Mouse (Mus musculus): ENCODE measurements around the gene Spred1. TPM values are rescaled to one million over a fixed set of nuclear protein-coding genes. Genes with fewer than 3 reads are reported as not detected.

The Spred1 gene
- polyA plus RNA-seq, 1 experiment from 2014 or later: 23.4 TPM

DNA sequence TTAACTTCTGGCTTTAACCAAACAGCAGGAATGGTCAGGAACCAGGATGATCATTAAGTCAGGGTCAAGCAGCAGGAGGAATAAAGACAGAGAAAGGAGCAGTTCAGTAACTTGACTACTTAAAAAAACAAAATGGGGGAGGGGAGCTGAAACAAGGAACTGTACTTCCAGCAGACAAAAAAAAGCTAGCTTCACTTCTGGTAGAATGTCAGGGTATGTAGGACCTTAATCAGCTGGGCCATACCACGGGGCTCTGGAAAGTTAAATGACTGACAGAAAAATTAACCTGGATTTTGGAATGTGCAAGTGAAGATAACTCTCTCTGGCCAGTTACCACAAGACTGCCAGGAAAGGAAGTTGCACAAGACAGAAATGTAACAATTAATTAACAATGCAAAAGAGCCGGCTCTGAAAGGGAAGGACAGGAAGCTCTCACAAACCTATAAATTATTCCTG lies 28.2 kb upstream of the Spred1 start:
- H3K27me3 ChIP-seq (ENCODE audit: control insufficient read depth, insufficient read depth, low read length): no peaks in the 10 kb centered on the region
- no peaks in the 10 kb centered on the region for H3K36me3 ChIP-seq (replicated peaks; ENCODE audit: control insufficient read depth, insufficient read depth)
- H3K4me1 ChIP-seq (replicated peaks; ENCODE audit: control insufficient read depth, insufficient read depth, low read length): no peaks in the 10 kb centered on the region
- no peaks in the 10 kb centered on the region for H3K9me3 ChIP-seq (ENCODE audit: control insufficient read depth, low read length)
- H3K27ac ChIP-seq: no peak overlapping the region
- DNase-seq (ENCODE audit: low spot score) (no peak), ATAC-seq (ENCODE audit: low FRiP score) (no peak)
- H3K9ac ChIP-seq: no peak overlapping the region
- H3K4me3 ChIP-seq (replicated peaks; ENCODE audit: low read length): no peak overlapping the region
- no peak overlapping the region for H3K4me2 ChIP-seq (replicated peaks)
- WGBS: 64% methylated on average over 2 of the region's 2 CpGs

DNA sequence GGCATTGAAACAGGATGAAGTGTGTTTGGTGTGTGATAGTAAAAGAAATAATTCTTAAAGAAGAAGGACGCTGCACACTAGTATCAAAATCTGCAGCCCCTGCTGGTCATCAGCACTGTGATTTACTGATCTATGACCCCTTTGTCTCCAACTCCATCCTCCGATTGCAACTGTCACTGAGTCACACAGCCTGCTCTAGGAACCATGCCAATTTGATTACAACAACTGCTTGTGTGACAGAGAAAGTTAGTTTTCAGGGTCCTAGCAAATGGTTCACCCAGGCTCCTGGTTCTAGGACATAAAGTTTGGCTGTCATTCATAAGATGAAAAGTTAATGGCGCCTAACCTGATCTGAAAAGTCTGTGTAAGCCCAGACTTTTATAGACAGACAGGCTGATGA lies 25.7 kb upstream of the Spred1 start:
- Histone ChIP-seq H3K4me1 (replicated peaks; ENCODE audit: control insufficient read depth, insufficient read depth, low read length) (no peaks in the 10 kb centered on the region), H3K4me3 (replicated peaks; ENCODE audit: low read length) (no peak overlapping the region), H3K4me2 (replicated peaks) (no peak overlapping the region), H3K27ac (no peak overlapping the region), H3K27me3 (ENCODE audit: control insufficient read depth, insufficient read depth, low read length) (no peaks in the 10 kb centered on the region), H3K9me3 (ENCODE audit: control insufficient read depth, low read length) (no peaks in the 10 kb centered on the region), H3K36me3 (replicated peaks; ENCODE audit: control insufficient read depth, insufficient read depth) (no peaks in the 10 kb centered on the region), H3K9ac (no peak overlapping the region)
- DNase-seq (ENCODE audit: low spot score) (no peak), ATAC-seq (ENCODE audit: low FRiP score) (no peak)
- WGBS: 53% methylated on average over 3 of the region's 3 CpGs

DNA sequence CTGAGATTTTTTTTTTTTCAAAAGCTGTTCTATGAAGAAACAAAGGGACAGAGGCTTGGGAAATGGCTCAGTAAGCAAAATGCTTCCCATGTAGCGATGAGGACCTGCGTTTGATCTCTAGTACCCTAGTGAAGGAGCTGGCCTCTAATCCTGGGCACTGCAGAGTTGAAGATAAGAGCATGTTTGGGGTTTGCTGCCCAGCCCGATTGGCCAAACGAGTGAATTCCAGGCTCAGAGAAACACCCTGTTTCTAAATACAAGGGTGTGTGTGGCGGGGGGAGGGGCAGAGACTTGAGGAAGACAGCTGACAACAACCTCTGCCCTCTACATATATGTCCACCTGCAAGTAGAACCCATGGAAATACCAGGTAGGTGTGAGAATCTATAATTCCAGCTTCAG lies 23.9 kb upstream of the Spred1 start:
- no peaks in the 10 kb centered on the region for H3K9me3 ChIP-seq (ENCODE audit: control insufficient read depth, low read length)
- H3K27ac ChIP-seq: no peak overlapping the region
- DNase-seq (ENCODE audit: low spot score) (no peak), ATAC-seq (ENCODE audit: low FRiP score) (no peak)
- no peak overlapping the region for H3K4me3 ChIP-seq (replicated peaks; ENCODE audit: low read length)
- H3K9ac ChIP-seq: no peak overlapping the region
- no peak overlapping the region for H3K4me2 ChIP-seq (replicated peaks)
- H3K4me1 ChIP-seq (replicated peaks; ENCODE audit: control insufficient read depth, insufficient read depth, low read length): no peaks in the 10 kb centered on the region
- no peaks in the 10 kb centered on the region for H3K36me3 ChIP-seq (replicated peaks; ENCODE audit: control insufficient read depth, insufficient read depth)
- no peaks in the 10 kb centered on the region for H3K27me3 ChIP-seq (ENCODE audit: control insufficient read depth, insufficient read depth, low read length)
- 76% methylated on average over 5 of the region's 5 CpGs for WGBS

DNA sequence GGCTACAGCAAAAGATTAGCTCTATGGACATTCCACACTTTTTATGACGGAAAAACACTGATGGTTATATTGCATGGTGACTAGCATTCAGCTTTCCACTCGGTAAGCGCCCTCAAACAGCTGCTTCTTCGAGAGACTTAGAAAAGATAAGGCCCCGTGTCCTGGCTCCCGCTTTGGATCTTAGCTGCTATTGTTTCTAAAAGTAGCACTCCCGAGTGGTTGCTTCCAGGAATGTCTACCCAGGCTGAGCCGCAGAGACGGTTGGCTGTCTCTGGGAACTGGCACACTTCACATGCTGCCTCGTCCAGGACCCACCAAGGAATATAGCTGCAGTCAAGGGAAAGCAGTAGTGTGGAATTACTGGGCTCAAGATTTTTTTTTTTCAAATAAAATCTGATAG lies 21.9 kb upstream of the Spred1 start:
- Histone ChIP-seq H3K27me3 (ENCODE audit: control insufficient read depth, insufficient read depth, low read length) (no peaks in the 10 kb centered on the region), H3K9me3 (ENCODE audit: control insufficient read depth, low read length) (no peaks in the 10 kb centered on the region), H3K27ac (no peak overlapping the region), H3K36me3 (replicated peaks; ENCODE audit: control insufficient read depth, insufficient read depth) (no peaks in the 10 kb centered on the region), H3K4me2 (replicated peaks) (no peak overlapping the region), H3K4me3 (replicated peaks; ENCODE audit: low read length) (no peak overlapping the region), H3K4me1 (replicated peaks; ENCODE audit: control insufficient read depth, insufficient read depth, low read length) (no peaks in the 10 kb centered on the region), H3K9ac (no peak overlapping the region)
- no peak for DNase-seq (ENCODE audit: low spot score)
- no peak for ATAC-seq (ENCODE audit: low FRiP score)
- WGBS: 49% methylated on average over 10 of the region's 10 CpGs

DNA sequence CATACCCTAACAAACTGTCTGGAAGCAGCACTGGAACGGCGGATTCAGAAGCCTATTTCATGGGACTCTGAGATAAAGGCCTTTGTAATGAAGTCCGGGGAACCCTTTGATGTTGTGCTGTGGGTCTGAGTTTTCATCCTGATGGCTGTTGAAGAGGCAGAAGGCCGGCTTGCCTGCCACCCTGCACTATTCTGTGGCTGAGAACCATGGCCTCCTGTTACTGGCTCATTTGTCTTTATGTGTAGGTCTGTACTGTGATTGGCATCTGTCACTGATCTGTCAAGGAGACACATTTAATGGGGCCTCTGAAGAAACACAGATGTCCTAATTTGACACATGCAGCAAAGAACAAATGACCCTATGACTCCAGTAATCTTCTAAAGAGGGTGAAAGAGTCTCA lies 17.7 kb upstream of the Spred1 start:
- no peak overlapping the region for H3K4me3 ChIP-seq (replicated peaks; ENCODE audit: low read length)
- no peaks in the 10 kb centered on the region for H3K36me3 ChIP-seq (replicated peaks; ENCODE audit: control insufficient read depth, insufficient read depth)
- ATAC-seq (ENCODE audit: low FRiP score) (no peak), DNase-seq (ENCODE audit: low spot score) (no peak)
- H3K9me3 ChIP-seq (ENCODE audit: control insufficient read depth, low read length): no peaks in the 10 kb centered on the region
- no peak overlapping the region for H3K4me2 ChIP-seq (replicated peaks)
- H3K4me1 ChIP-seq (replicated peaks; ENCODE audit: control insufficient read depth, insufficient read depth, low read length): no peaks in the 10 kb centered on the region
- 8% methylated on average over 4 of the region's 4 CpGs for WGBS
- H3K27me3 ChIP-seq (ENCODE audit: control insufficient read depth, insufficient read depth, low read length): no peaks in the 10 kb centered on the region
- no peak overlapping the region for H3K27ac ChIP-seq
- H3K9ac ChIP-seq: no peak overlapping the region

DNA sequence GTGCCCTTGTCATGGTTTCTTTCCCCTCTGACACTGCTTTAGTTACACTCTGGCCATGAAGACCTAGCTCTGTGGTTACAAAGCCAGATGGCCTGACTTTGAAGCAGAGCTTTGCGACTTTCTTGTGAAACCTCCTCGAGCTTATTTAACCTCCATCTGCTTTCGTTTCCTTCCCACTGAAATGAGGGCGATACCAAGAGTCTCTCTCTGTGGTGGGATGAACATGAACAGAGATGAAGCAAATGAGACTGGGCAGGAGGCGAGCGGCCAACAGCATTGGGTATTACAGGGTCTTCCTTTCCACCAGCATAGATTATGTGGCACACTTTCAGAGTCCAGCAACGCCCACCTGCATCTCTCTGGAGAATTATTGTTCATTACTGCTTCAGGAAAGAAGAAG lies 15.8 kb upstream of the Spred1 start:
- no peak overlapping the region for H3K27ac ChIP-seq
- no peaks in the 10 kb centered on the region for H3K27me3 ChIP-seq (ENCODE audit: control insufficient read depth, insufficient read depth, low read length)
- H3K4me2 ChIP-seq (replicated peaks): no peak overlapping the region
- 78% methylated on average over 7 of the region's 7 CpGs for WGBS
- H3K9me3 ChIP-seq (ENCODE audit: control insufficient read depth, low read length): no peaks in the 10 kb centered on the region
- ATAC-seq (ENCODE audit: low FRiP score) (no peak), DNase-seq (ENCODE audit: low spot score) (no peak)
- H3K4me1 ChIP-seq (replicated peaks; ENCODE audit: control insufficient read depth, insufficient read depth, low read length): no peaks in the 10 kb centered on the region
- no peaks in the 10 kb centered on the region for H3K36me3 ChIP-seq (replicated peaks; ENCODE audit: control insufficient read depth, insufficient read depth)
- no peak overlapping the region for H3K4me3 ChIP-seq (replicated peaks; ENCODE audit: low read length)
- H3K9ac ChIP-seq: no peak overlapping the region

DNA sequence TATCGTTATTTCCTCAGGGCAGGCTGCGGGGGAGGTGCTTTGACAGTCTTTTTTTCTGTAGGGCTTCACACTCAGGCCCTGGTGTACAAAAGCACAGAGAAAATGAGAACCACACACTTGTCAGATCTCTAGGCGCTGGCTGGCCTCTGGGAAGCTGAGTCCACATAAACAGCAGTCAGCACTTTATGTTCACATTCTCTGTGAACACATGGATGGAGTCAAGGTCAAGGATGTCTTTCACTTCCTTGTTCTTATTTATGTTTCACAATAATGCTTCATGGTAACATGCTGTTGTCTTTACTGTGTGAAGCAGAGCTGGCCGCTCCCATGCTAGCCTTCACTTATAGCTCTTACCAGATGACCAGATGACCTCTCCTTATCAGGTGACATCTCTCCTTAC lies 13.1 kb upstream of the Spred1 start:
- Histone ChIP-seq H3K27me3 (ENCODE audit: control insufficient read depth, insufficient read depth, low read length) (no peaks in the 10 kb centered on the region), H3K27ac (no peak overlapping the region), H3K4me2 (replicated peaks) (no peak overlapping the region), H3K36me3 (replicated peaks; ENCODE audit: control insufficient read depth, insufficient read depth) (no peaks in the 10 kb centered on the region), H3K4me1 (replicated peaks; ENCODE audit: control insufficient read depth, insufficient read depth, low read length) (no peaks in the 10 kb centered on the region), H3K9ac (no peak overlapping the region), H3K9me3 (ENCODE audit: control insufficient read depth, low read length) (no peaks in the 10 kb centered on the region), H3K4me3 (replicated peaks; ENCODE audit: low read length) (no peak overlapping the region)
- DNase-seq (ENCODE audit: low spot score) (no peak), ATAC-seq (ENCODE audit: low FRiP score) (no peak)
- WGBS: 51% methylated on average over 4 of the region's 4 CpGs

DNA sequence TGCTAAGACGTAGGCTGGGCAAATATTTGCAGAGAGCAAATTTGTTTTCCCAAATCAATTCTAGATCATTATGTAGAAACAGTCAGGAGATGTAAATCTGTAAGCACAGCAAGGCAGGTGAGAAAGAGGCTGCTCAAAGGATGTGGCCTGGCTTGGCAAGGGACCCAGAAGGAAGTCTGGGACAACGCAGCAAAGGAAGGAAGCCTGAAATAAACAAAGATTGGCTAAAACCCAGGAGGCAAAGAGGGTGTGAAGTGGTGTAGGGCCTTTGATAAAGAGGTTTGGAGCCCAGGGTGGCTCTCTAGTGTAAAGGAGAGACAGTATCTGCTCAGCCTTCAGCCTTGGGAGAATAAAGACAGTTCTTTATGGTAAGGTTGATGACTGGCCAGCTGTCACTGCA lies 11.9 kb upstream of the Spred1 start:
- no peak overlapping the region for H3K9ac ChIP-seq
- H3K27ac ChIP-seq: no peak overlapping the region
- DNase-seq (ENCODE audit: low spot score) (no peak), ATAC-seq (ENCODE audit: low FRiP score) (no peak)
- no peak overlapping the region for H3K4me3 ChIP-seq (replicated peaks; ENCODE audit: low read length)
- H3K36me3 ChIP-seq (replicated peaks; ENCODE audit: control insufficient read depth, insufficient read depth): no peaks in the 10 kb centered on the region
- H3K9me3 ChIP-seq (ENCODE audit: control insufficient read depth, low read length): no peaks in the 10 kb centered on the region
- no peaks in the 10 kb centered on the region for H3K27me3 ChIP-seq (ENCODE audit: control insufficient read depth, insufficient read depth, low read length)
- WGBS: 86% methylated on average over 2 of the region's 2 CpGs
- H3K4me1 ChIP-seq (replicated peaks; ENCODE audit: control insufficient read depth, insufficient read depth, low read length): no peaks in the 10 kb centered on the region
- no peak overlapping the region for H3K4me2 ChIP-seq (replicated peaks)

DNA sequence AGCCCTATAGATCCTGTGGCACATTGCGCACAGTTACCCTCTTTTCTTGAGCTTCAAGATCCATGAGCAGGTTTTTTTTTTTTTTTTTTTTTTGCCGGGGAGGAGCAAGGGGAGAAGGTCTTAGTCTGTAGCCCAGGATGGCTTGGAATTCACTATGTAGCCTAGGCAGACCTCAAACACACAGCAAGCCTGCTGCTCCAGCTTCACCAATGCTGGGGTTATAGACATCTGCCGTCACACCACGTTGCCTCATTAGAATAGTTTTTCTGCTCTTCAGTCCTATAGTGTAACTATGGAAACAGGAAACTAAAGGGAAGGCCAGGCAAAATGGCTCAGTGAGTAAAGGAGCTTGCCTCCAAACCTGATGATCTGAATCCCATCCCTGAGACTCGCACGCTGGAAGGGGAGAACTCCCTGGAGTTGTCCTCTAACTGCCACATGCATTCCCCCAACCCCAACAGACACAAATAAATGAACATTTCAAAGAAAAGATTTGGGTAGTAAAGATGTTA lies 10.8 kb upstream of the Spred1 start:
- H3K27ac ChIP-seq: no peak overlapping the region
- no peak for ATAC-seq (ENCODE audit: low FRiP score)
- H3K9me3 ChIP-seq (ENCODE audit: control insufficient read depth, low read length): no peaks in the 10 kb centered on the region
- DNase-seq (ENCODE audit: low spot score): no peak
- no peaks in the 10 kb centered on the region for H3K36me3 ChIP-seq (replicated peaks; ENCODE audit: control insufficient read depth, insufficient read depth)
- H3K4me2 ChIP-seq (replicated peaks): no peak overlapping the region
- H3K27me3 ChIP-seq (ENCODE audit: control insufficient read depth, insufficient read depth, low read length): no peaks in the 10 kb centered on the region
- no peak overlapping the region for H3K4me3 ChIP-seq (replicated peaks; ENCODE audit: low read length)
- no peak overlapping the region for H3K9ac ChIP-seq
- 43% methylated on average over 6 of the region's 6 CpGs for WGBS
- no peaks in the 10 kb centered on the region for H3K4me1 ChIP-seq (replicated peaks; ENCODE audit: control insufficient read depth, insufficient read depth, low read length)

DNA sequence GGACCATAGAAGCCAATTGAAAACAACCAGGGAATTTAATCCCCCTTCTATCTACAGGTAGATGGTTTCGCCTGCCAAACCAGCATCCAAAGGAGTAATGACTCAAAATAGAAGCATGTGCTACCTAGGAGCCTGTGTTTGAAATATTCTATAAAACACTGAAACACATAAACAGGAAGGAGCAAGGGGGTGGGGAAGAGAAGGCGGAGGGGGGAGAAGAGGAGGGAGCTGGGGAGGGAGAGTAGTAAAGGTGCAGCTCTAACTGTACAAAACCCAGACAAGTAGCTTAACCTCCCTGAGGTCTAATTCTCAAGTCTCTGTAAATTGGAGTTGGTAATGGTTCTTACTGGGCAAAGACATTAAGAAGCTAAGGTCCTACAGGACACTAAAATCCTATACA lies 7.9 kb upstream of the Spred1 start:
- no peaks in the 10 kb centered on the region for H3K9me3 ChIP-seq (ENCODE audit: control insufficient read depth, low read length)
- WGBS: 90% methylated on average over 2 of the region's 2 CpGs
- H3K27me3 ChIP-seq (ENCODE audit: control insufficient read depth, insufficient read depth, low read length): no peaks in the 10 kb centered on the region
- H3K36me3 ChIP-seq (replicated peaks; ENCODE audit: control insufficient read depth, insufficient read depth): no peaks in the 10 kb centered on the region
- DNase-seq (ENCODE audit: low spot score) (no peak), ATAC-seq (ENCODE audit: low FRiP score) (no peak)
- no peaks in the 10 kb centered on the region for H3K4me1 ChIP-seq (replicated peaks; ENCODE audit: control insufficient read depth, insufficient read depth, low read length)
- H3K4me2 ChIP-seq (replicated peaks): no peak overlapping the region
- no peak overlapping the region for H3K27ac ChIP-seq
- H3K9ac ChIP-seq: no peak overlapping the region
- no peak overlapping the region for H3K4me3 ChIP-seq (replicated peaks; ENCODE audit: low read length)

All from hindbrain, embryonic 14.5 days (tissue).